Mouse (Mus musculus) CH12.LX (cell line): ENCODE results near the gene Cd247. TPM values are rescaled to one million over a fixed set of nuclear protein-coding genes. Genes with fewer than 3 reads are reported as not detected.

ENCODE experiments used
- polyA plus RNA-seq: library from polyadenylated mRNA; unstranded; fragments of >175 nt; gene quantifications from 2 replicates; pipeline ENCODE4 v1.2.1, GENCODE M21; 2012; ENCODE audit warnings: low read depth; ENCODE audit not compliant: insufficient read length
- total RNA-seq, 2 experiments: library from RNA; depleted of rRNA; stranded (reverse); fragments of 300-350 nt in 1 of 2; fragments of >200 nt in 1 of 2; gene quantifications; 2 replicates each; pipeline ENCODE4 v1.2.3; 2012 to 2014

Gene Cd247
- total and polyA plus RNA-seq, 3 experiments, result 1.3 to 2.0 TPM; not detected in 1

Other genes starting within 250 kb of the Cd247 start
- 5.0 and 6.5 TPM in 2 replicates for gene Mpzl1, start 154.1 kb upstream of the Cd247 start, total RNA-seq (2012; rRNA removed)
- 2.0 and 2.8 TPM in 2 replicates for gene Mpzl1, start 154.1 kb upstream of the Cd247 start, total RNA-seq (2014; rRNA removed)
- gene Mpzl1, start 154.1 kb upstream of the Cd247 start, polyA plus RNA-seq, result 6.2 and 6.7 TPM in 2 replicates
- gene Rcsd1, start 78.9 kb upstream of the Cd247 start, total RNA-seq (2012; rRNA removed), result 20.7 and 22.7 TPM in 2 replicates
- 34.8 and 35.7 TPM in 2 replicates for gene Rcsd1, start 78.9 kb upstream of the Cd247 start, total RNA-seq (2014; rRNA removed)
- 74.8 and 81.1 TPM in 2 replicates for gene Rcsd1, start 78.9 kb upstream of the Cd247 start, polyA plus RNA-seq
- gene Creg1, start 24.9 kb upstream of the Cd247 start, total RNA-seq (2012; rRNA removed), result 22.3 and 23.3 TPM in 2 replicates
- gene Creg1, start 24.9 kb upstream of the Cd247 start, total RNA-seq (2014; rRNA removed), result 44.3 and 56.6 TPM in 2 replicates
- 38.2 and 49.1 TPM in 2 replicates for gene Creg1, start 24.9 kb upstream of the Cd247 start, polyA plus RNA-seq
- 6.4 and 8.0 TPM in 2 replicates for gene Pou2f1, start 214.0 kb downstream of the Cd247 start, total RNA-seq (2012; rRNA removed)
- 6.6 and 7.4 TPM in 2 replicates for gene Pou2f1, start 214.0 kb downstream of the Cd247 start, total RNA-seq (2014; rRNA removed)
- 11.7 and 18.3 TPM in 2 replicates for gene Pou2f1, start 214.0 kb downstream of the Cd247 start, polyA plus RNA-seq